8 mouse cellular contexts compared by ENCODE assay signal in the genomic region with DNA sequence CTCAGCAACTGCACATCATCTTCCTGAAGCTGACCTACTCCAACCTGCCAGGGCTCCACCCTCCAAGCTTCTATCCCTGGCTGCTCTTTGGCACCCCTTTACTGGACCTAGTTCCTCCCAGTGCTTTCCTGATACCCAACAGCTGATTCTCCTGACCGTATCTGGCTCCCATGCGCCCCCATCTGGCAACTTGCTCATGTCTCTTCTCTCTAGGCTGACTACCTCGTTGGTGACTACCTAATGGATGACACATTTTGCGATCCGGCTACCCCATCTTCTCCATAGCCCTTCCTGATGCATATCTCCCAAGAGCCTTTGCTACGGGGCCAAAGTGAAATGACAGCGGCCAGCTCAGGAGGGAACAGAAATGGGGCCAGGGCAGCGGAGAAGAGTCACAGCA. TPM values are rescaled to one million over a fixed set of nuclear protein-coding genes. Genes with fewer than 3 reads are reported as not detected.
A peak's percentile ranks its signal among the peaks of the same experiment; 100 is the strongest.
DNase-seq lines count a peak whose midpoint lies in the region; ATAC-seq lines count a peak whose summit lies in the region.

No protein-coding gene starts in this region.

- 90% methylated on average over 8 of the region's 8 CpGs for WGBS in forebrain, embryonic 14.5 days
- 82% methylated on average over 8 of the region's 8 CpGs for WGBS in forebrain, embryonic 12.5 days

- no peak overlapping the region for H3K27ac ChIP-seq in forebrain, embryonic 14.5 days (ENCODE audit: low read depth, low read length)
- no peak overlapping the region for H3K27ac ChIP-seq in forebrain, embryonic 12.5 days

- H3K4me1 ChIP-seq in forebrain, embryonic 14.5 days (ENCODE audit: control insufficient read depth, insufficient read depth, low read length): no peaks in the 10 kb centered on the region
- no peaks in the 10 kb centered on the region for H3K4me1 ChIP-seq in forebrain, embryonic 12.5 days

- no peak overlapping the region for H3K4me3 ChIP-seq in forebrain, embryonic 14.5 days (ENCODE audit: low read depth, low read length)
- H3K4me3 ChIP-seq in forebrain, embryonic 12.5 days (replicated peaks): no peak overlapping the region

- H3K36me3 ChIP-seq in forebrain, embryonic 14.5 days (ENCODE audit: control insufficient read depth, insufficient read depth, low read length): peaks cover 56% of the 10 kb centered on the region
- peaks cover 64% of the 10 kb centered on the region for H3K36me3 ChIP-seq in forebrain, embryonic 12.5 days (replicated peaks)

- no peak overlapping the region for H3K4me2 ChIP-seq in forebrain, embryonic 14.5 days (ENCODE audit: low read length)
- no peak overlapping the region for H3K4me2 ChIP-seq in forebrain, embryonic 12.5 days

- ATAC-seq in forebrain, embryonic 14.5 days: no peak
- ATAC-seq in forebrain, embryonic 12.5 days (ENCODE audit: low FRiP score): no peak
- no peak for ATAC-seq in monocyte, adult 5-6 weeks (replicated peaks; ENCODE audit: insufficient number of reproducible peaks, low FRiP score, low TSS enrichment, poor library complexity, severe bottlenecking)

- no peaks in the 10 kb centered on the region for H3K27me3 ChIP-seq in forebrain, embryonic 14.5 days (replicated peaks; ENCODE audit: control insufficient read depth, insufficient read depth, low read length)
- no peaks in the 10 kb centered on the region for H3K27me3 ChIP-seq in forebrain, embryonic 12.5 days

- peak; percentile 44 for DNase-seq in forebrain, embryonic 14.5 days (ENCODE audit: low spot score)
- DNase-seq in ovary, postnatal 14 days (ENCODE audit: low spot score): peak; percentile 28
- no peak for DNase-seq in ovary, postnatal 10 days (ENCODE audit: low spot score)
- DNase-seq in cerebellum, adult 8-10 months: peak; percentile 17
- DNase-seq in induced T-regulatory cell, adult 2 months (ENCODE audit: low read depth): peak; percentile 47
- peak; percentile 75 for DNase-seq in lung, postnatal 36 days

- no peak overlapping the region for H3K9ac ChIP-seq in forebrain, embryonic 14.5 days (ENCODE audit: low read length)
- H3K9ac ChIP-seq in forebrain, embryonic 12.5 days: no peak overlapping the region

- no peaks in the 10 kb centered on the region for H3K9me3 ChIP-seq in forebrain, embryonic 14.5 days (replicated peaks; ENCODE audit: control insufficient read depth, low read length)
- no peaks in the 10 kb centered on the region for H3K9me3 ChIP-seq in forebrain, embryonic 12.5 days

RNA-seq across cellular contexts. Expression of a gene that starts 22.3 kb away (rescaled TPM):
- polyA plus RNA-seq in forebrain, embryonic 14.5 days (2014; fragmentation: Nextera tagmentation; extraction: Ambion mirVana): 69.4 and 72.6 TPM in 2 replicates
- polyA plus RNA-seq in forebrain, embryonic 12.5 days (2016; fragmentation: Nextera tagmentation; extraction: Ambion mirVana): 95.5 and 99.0 TPM in 2 replicates
- total RNA-seq in monocyte, adult 5-6 weeks (2017): 47.2 to 86.3 TPM (median 48.3 TPM) in 3 replicates
